ENCODE assay signal across 8 mouse cellular contexts in the genomic region with DNA sequence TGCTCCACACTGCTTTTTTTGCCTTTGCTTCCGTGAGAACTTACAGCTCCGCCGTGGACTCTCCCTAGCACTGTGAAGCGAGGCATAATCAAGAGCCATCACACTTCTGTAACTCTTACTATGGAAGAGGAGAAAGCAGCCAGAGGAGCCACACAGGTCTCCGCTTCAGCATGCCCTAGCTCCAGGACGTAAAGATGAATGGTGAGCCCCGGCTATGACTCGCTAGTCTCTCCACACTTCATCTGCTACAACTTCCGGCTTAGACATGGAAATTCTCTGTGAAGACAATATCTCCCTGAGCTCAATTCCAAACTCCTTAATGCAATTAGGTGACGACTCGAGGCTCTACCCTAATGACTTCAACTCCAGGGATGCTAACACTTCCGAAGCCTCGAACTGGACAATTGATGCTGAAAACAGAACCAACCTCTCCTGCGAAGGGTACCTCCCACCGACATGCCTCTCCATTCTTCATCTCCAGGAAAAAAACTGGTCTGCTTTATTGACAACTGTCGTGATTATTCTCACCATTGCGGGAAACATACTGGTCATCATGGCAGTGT. TPM values are rescaled to one million over a fixed set of nuclear protein-coding genes. Genes with fewer than 3 reads are reported as not detected.
A peak's percentile ranks its signal among the peaks of the same experiment; 100 is the strongest.
DNase-seq lines count a peak whose midpoint lies in the region; ATAC-seq and TF ChIP-seq lines count a peak whose summit lies in the region.

No protein-coding gene starts in this region.

- TF ChIP-seq CTCF in layer of hippocampus, adult 2 months (conservative IDR thresholded peaks at IDR 0.05) = no peak

- H3K4me2 ChIP-seq in hindbrain, embryonic 14.5 days (replicated peaks) = peak overlapping the region; percentile 64
- H3K4me2 ChIP-seq in midbrain, embryonic 14.5 days (ENCODE audit: low read length) = peak overlapping the region; percentile 80

- 13% methylated on average over 17 of the region's 17 CpGs for WGBS in hindbrain, embryonic 14.5 days
- WGBS in midbrain, embryonic 14.5 days = 10% methylated on average over 17 of the region's 17 CpGs

- peak overlapping the region; percentile 8; the same call in 1 of the 2 replicates for H3K27ac ChIP-seq in layer of hippocampus, adult 2 months
- H3K27ac ChIP-seq in hindbrain, embryonic 14.5 days = no peak overlapping the region
- no peak overlapping the region for H3K27ac ChIP-seq in midbrain, embryonic 14.5 days (replicated peaks; ENCODE audit: low read depth, low read length)

- H3K9ac ChIP-seq in hindbrain, embryonic 14.5 days = peak overlapping the region; percentile 43
- H3K9ac ChIP-seq in midbrain, embryonic 14.5 days (replicated peaks; ENCODE audit: low read length) = no peak overlapping the region

- H3K36me3 ChIP-seq in hindbrain, embryonic 14.5 days (replicated peaks; ENCODE audit: control insufficient read depth, insufficient read depth) = no peaks in the 10 kb centered on the region
- H3K36me3 ChIP-seq in midbrain, embryonic 14.5 days (ENCODE audit: control insufficient read depth, insufficient read depth, low read length) = no peaks in the 10 kb centered on the region

- H3K4me3 ChIP-seq in layer of hippocampus, adult 2 months = peak overlapping the region; percentile 57
- H3K4me3 ChIP-seq in hindbrain, embryonic 14.5 days (replicated peaks; ENCODE audit: low read length) = peak overlapping the region; percentile 31
- H3K4me3 ChIP-seq in midbrain, embryonic 14.5 days (replicated peaks; ENCODE audit: low read depth, low read length) = peak overlapping the region; percentile 38

- peaks cover 13% of the 10 kb centered on the region for H3K27me3 ChIP-seq in hindbrain, embryonic 14.5 days (ENCODE audit: control insufficient read depth, insufficient read depth, low read length)
- H3K27me3 ChIP-seq in midbrain, embryonic 14.5 days (ENCODE audit: control insufficient read depth, insufficient read depth, low read length) = peaks cover 5% of the 10 kb centered on the region; the same call in 1 of the 2 replicates

- no peaks in the 10 kb centered on the region for H3K9me3 ChIP-seq in hindbrain, embryonic 14.5 days (ENCODE audit: control insufficient read depth, low read length)
- no peaks in the 10 kb centered on the region for H3K9me3 ChIP-seq in midbrain, embryonic 14.5 days (ENCODE audit: control insufficient read depth, low read length)

- H3K4me1 ChIP-seq in hindbrain, embryonic 14.5 days (replicated peaks; ENCODE audit: control insufficient read depth, insufficient read depth, low read length) = no peaks in the 10 kb centered on the region; the same call in 1 of the 2 replicates
- no peaks in the 10 kb centered on the region for H3K4me1 ChIP-seq in midbrain, embryonic 14.5 days (ENCODE audit: control insufficient read depth, insufficient read depth, low read length)

- no peak for DNase-seq in layer of hippocampus, adult 2 months (ENCODE audit: low spot score in 2 of 2)
- no peak for DNase-seq in layer of hippocampus, adult 8-10 months (ENCODE audit: low spot score in 2 of 2)
- peak; percentile 40 for DNase-seq in embryo, embryonic 10.5 days (ENCODE audit: low spot score)
- no peak for DNase-seq in hindbrain, embryonic 14.5 days (ENCODE audit: low spot score)
- peak; percentile 47 for DNase-seq in midbrain, embryonic 14.5 days
- no peak for DNase-seq in ovary, postnatal 10 days (ENCODE audit: low spot score)
- DNase-seq in thymus, adult 18-20 months = no peak
- no peak for DNase-seq in MN1 (ENCODE audit: low spot score)

- ATAC-seq in hindbrain, embryonic 14.5 days (ENCODE audit: low FRiP score) = no peak
- no peak for ATAC-seq in midbrain, embryonic 14.5 days (ENCODE audit: low FRiP score, low TSS enrichment)

RNA-seq across cellular contexts. Expression of gene Htr2a, which starts 1.1 kb away (rescaled TPM):
- total RNA-seq in layer of hippocampus, adult 2 months (2021) = 1 to 10 TPM; 8.6 to 9.3 TPM
- total RNA-seq in layer of hippocampus, adult 8-10 months (2022) = 10 to 100 TPM in 2 of 4 experiments, 1 to 10 TPM in 2; 7.6 to 11.5 (median 9.6) TPM
- 5.0 and 7.0 TPM in 2 replicates for polyA plus RNA-seq in hindbrain, embryonic 14.5 days (2014; fragmentation: Nextera tagmentation; extraction: Ambion mirVana)
- 2.4 and 3.6 TPM in 2 replicates for polyA plus RNA-seq in midbrain, embryonic 14.5 days (2014; fragmentation: Nextera tagmentation; extraction: Ambion mirVana)

Comparison
In these comparisons a context has a peak if more than half of its experiments do, and no peak if none do; other contexts are left out.
1. DNase-seq: peak in embryo, embryonic 10.5 days (single experiment) and midbrain, embryonic 14.5 days (single experiment); none in layer of hippocampus, adult 2 months (0 of 2), layer of hippocampus, adult 8-10 months (0 of 2), hindbrain, embryonic 14.5 days (single experiment), ovary, postnatal 10 days (single experiment), thymus, adult 18-20 months (0 of 2) and MN1 (single experiment).
2. Peak in every context shown above with its lines, with median percentiles within 50 percentile points of each other: H3K4me3 ChIP-seq.